Mouse (Mus musculus): Measurements from ENCODE around the gene Ptf1a. TPM values are rescaled to one million over a fixed set of nuclear protein-coding genes. Genes with fewer than 3 reads are reported as not detected.

The Ptf1a gene
- polyA plus RNA-seq, 1 experiment from 2014 or later, result not detected

Other genes starting within 250 kb of the Ptf1a start
- gene Armc3, start 246.4 kb upstream of the Ptf1a start, polyA plus RNA-seq (2014; fragmentation: Nextera tagmentation; extraction: Ambion mirVana), result 0.11 TPM in 1 of 2 replicates, not detected in the other
- gene Msrb2, start 74.2 kb upstream of the Ptf1a start, polyA plus RNA-seq (2014; fragmentation: Nextera tagmentation; extraction: Ambion mirVana), result 17.2 and 20.6 TPM in 2 replicates
- not detected in 2 replicates for gene 4921504E06Rik, start 108.3 kb downstream of the Ptf1a start, polyA plus RNA-seq (2014; fragmentation: Nextera tagmentation; extraction: Ambion mirVana)
- gene Otud1, start 212.1 kb downstream of the Ptf1a start, polyA plus RNA-seq (2014; fragmentation: Nextera tagmentation; extraction: Ambion mirVana), result 0.62 and 0.95 TPM in 2 replicates

Data from liver, embryonic 11.5 days (tissue).